Mouse (Mus musculus) heart, adult 2 months (tissue): Measurements from ENCODE around the gene Asf1b. TPM values are rescaled to one million over a fixed set of nuclear protein-coding genes. Genes with fewer than 3 reads are reported as not detected.
A peak's percentile ranks its signal among the peaks of the same experiment; 100 is the strongest.

ENCODE experiments used
- DNase-seq, 2 experiments: peaks; one replicate each; pipeline ENCODE4 v3.0.0; 2021
- H3K27ac ChIP-seq: fragments of 200-600 bp; 2 replicates; pipeline ENCODE4 v1.8.1; 2022
- H3K27me3 ChIP-seq: fragments of 200-500 bp; 2 replicates; pipeline ENCODE4 v1.6.1; 2012; ENCODE audit warnings: mild to moderate bottlenecking, low read length, inconsistent platforms, mixed read lengths; ENCODE audit not compliant: control insufficient read depth, insufficient read depth
- H3K36me3 ChIP-seq: fragments of 200-500 bp; 2 replicates; pipeline ENCODE4 v1.6.1; 2012; ENCODE audit warnings: low read length, inconsistent platforms; ENCODE audit not compliant: control insufficient read depth, insufficient read depth
- H3K4me1 ChIP-seq: fragments of 200-500 bp; 2 replicates; pipeline ENCODE4 v1.6.1; 2011; ENCODE audit warnings: low read length; ENCODE audit not compliant: control insufficient read depth, insufficient read depth
- H3K4me3 ChIP-seq: fragments of 200-600 bp; 2 replicates; pipeline ENCODE4 v1.8.1; 2022
- H3K79me2 ChIP-seq: fragments of 200-500 bp; replicated peaks from 2 replicates; pipeline ENCODE4 v1.6.1; 2012; ENCODE audit warnings: mild to moderate bottlenecking, inconsistent platforms, low read length, moderate library complexity, mixed read lengths; ENCODE audit not compliant: control insufficient read depth, insufficient read depth
- H3K9ac ChIP-seq: fragments of 200-500 bp; 2 replicates; pipeline ENCODE4 v1.6.1; 2012; ENCODE audit warnings: low read depth, mild to moderate bottlenecking, control low read depth, inconsistent platforms, low read length, mixed read lengths
- CTCF ChIP-seq: fragments of 200-600 bp; IDR thresholded peaks from 2 replicates; pipeline ENCODE4 v1.8.1; 2022; ENCODE audit warnings: antibody characterized with exemption, mild to moderate bottlenecking, moderate library complexity
- EP300 ChIP-seq: fragments of 200-500 bp; IDR thresholded peaks from 2 replicates; pipeline ENCODE4 v1.6.1; 2011; ENCODE audit warnings: low read depth, low read length, control low read depth; ENCODE audit not compliant: insufficient read depth
- POLR2A ChIP-seq: fragments of 200-500 bp; IDR thresholded peaks from 2 replicates; pipeline ENCODE4 v1.6.1; 2011; ENCODE audit warnings: mild to moderate bottlenecking, low read depth, low read length, control low read depth; ENCODE audit not compliant: insufficient read depth
- WGBS: fragments of 180-500 bp; shearing (Covaris S2); methylation state at CpG from one replicate; pipeline ENCODE4 v1.1.7; 2018; 5-methylcytosine and 5-hydroxymethylcytosine counted together
- intact Hi-C: fragments of 180-260 bp; cut with DNase I; formaldehyde crosslinking; loops from one replicate; pipeline ENCODE4 v1.15.1; 2025
- microRNA-seq, 2 experiments: library from miRNA; unstranded; fragments of <30 nt; microRNA quantifications; one replicate each; pipeline ENCODE4 v1.2.0; 2021
- polyA plus RNA-seq: library from polyadenylated mRNA; depleted of rRNA; stranded (reverse); fragments of >200 nt; gene quantifications from 2 replicates; pipeline ENCODE4 v1.2.3, GENCODE M21; 2012; rRNA removed
- total RNA-seq, 2 experiments: library from RNA; stranded (reverse); gene quantifications; 2 replicates each; pipeline ENCODE4 v1.2.3; 2021

Asf1b gene
- total and polyA plus RNA-seq, 3 experiments: 1.7 to 2.2 (median 1.8) TPM

- H3K9ac ChIP-seq: peak overlapping the region; percentile 79
- H3K4me3 ChIP-seq: peak overlapping the region; percentile 58
- H3K27me3 ChIP-seq: peaks cover 2% of the 10 kb centered on the region; the same call in 1 of the 2 replicates
- H3K27ac ChIP-seq: no peak overlapping the region; the same call in 1 of the 2 replicates
- intact Hi-C loops: loop anchor here (1.0 to 2.0 kb wide), 3 partner anchors 14 to 346 kb away; partner anchors contain the start of gene Rfx1
- peaks cover 2% of the 10 kb centered on the region for H3K4me1 ChIP-seq
- H3K36me3 ChIP-seq: no peaks in the 10 kb centered on the region
- WGBS: 3% methylated on average over 83 of the region's 83 CpGs
- no peaks in the 10 kb centered on the region for H3K79me2 ChIP-seq
- no peak for TF ChIP-seq POLR2A
- TF ChIP-seq CTCF: no peak; the same call in 1 of the 2 replicates
- no peak for TF ChIP-seq EP300
- peak; percentile 87 to 92 for DNase-seq
These were observed 55.6 kb downstream of the Asf1b start for GRCm38 (mm10) chr8:84010625-84011611.

- H3K79me2 ChIP-seq: no peaks in the 10 kb centered on the region
- peaks cover 2% of the 10 kb centered on the region; the same call in 1 of the 2 replicates for H3K27me3 ChIP-seq
These were observed 56.6 kb downstream of the Asf1b start, which contains the start of gene 2210011C24Rik for GRCm38 (mm10) chr8:84011705-84012498. 2210011C24Rik (minus strand) TSS chr8:84012171.

GRCm38 (mm10) chr8:84012499-84013165 is 57.3 kb downstream of the Asf1b start:
- Histone ChIP-seq H3K27ac (no peak overlapping the region), H3K4me3 (no peak overlapping the region), H3K27me3 (peaks cover 2% of the 10 kb centered on the region; the same call in 1 of the 2 replicates), H3K9ac (peak overlapping the region; percentile 35; the same call in 1 of the 2 replicates), H3K4me1 (peaks cover 2% of the 10 kb centered on the region), H3K36me3 (no peaks in the 10 kb centered on the region), H3K79me2 (no peaks in the 10 kb centered on the region)
- DNase-seq: peak in 1 of 2 experiments; percentile 41
- intact Hi-C loops: no loop called here
- WGBS: 33% methylated on average over 35 of the region's 35 CpGs
- TF ChIP-seq EP300 (no peak), POLR2A (no peak), CTCF (no peak)

More at GRCm38 (mm10) chr8:84011705-84012498, 56.6 kb downstream of the Asf1b start, which contains the start of gene 2210011C24Rik:
- peak in 1 of 2 experiments; percentile 24 for DNase-seq
- 0 out of 2 replicates have a peak, but pooled peaks have one; percentile 18 for TF ChIP-seq CTCF
- no peak for TF ChIP-seq EP300
- whole genome bisulfite sequencing: 2% methylated on average over 45 of the region's 45 CpGs
- peaks cover 2% of the 10 kb centered on the region for H3K4me1 ChIP-seq
- intact Hi-C loops: loop anchor here (2.0 kb wide), 2 partner anchors 13 to 55 kb away; partner anchors contain the start of gene Rfx1
- H3K4me3 ChIP-seq: peak within 1 kb of the TSS; percentile 58
- peak within 1 kb of the TSS; percentile 79 for H3K9ac ChIP-seq
- H3K27ac ChIP-seq: no peak within 1 kb of the TSS; the same call in 1 of the 2 replicates
- H3K36me3 ChIP-seq: no peaks in the 10 kb centered on the region

DNA sequence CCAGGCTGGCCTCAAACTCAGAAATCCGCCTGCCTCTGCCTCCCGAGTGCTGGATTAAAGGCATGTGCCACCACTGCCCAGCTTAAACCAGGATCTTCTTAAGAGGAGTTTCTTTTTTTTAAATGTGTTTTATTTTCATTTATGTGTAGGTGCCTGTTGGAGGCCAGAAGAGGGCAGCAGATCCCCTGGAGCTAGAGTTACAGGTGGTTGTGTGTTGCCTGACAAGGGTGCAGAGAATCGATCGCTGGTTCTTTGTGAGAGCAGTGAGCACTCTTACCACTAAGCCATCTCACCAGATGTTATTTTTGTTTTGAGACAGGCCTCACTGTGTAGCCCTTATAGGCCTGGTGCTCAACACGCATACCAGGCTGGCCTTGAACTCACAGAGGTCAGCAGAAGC is 60.5 kb downstream of the Asf1b start:
- TF ChIP-seq EP300: no peak
- TF ChIP-seq CTCF: no peak
- TF ChIP-seq POLR2A: no peak
- no peaks in the 10 kb centered on the region; the same call in 1 of the 2 replicates for H3K4me1 ChIP-seq
- H3K9ac ChIP-seq: no peak overlapping the region
- intact Hi-C loops: no loop called here
- 93% methylated on average over 5 of the region's 5 CpGs for WGBS
- no peak overlapping the region for H3K4me3 ChIP-seq
- no peak for DNase-seq
- H3K27me3 ChIP-seq: no peaks in the 10 kb centered on the region
- no peaks in the 10 kb centered on the region for H3K36me3 ChIP-seq
- H3K27ac ChIP-seq: no peak overlapping the region
- no peaks in the 10 kb centered on the region for H3K79me2 ChIP-seq

- H3K27ac ChIP-seq: no peak overlapping the region
- peaks cover 4% of the 10 kb centered on the region; the same call in 1 of the 2 replicates for H3K36me3 ChIP-seq
- TF ChIP-seq EP300 (no peak), POLR2A (no peak), CTCF (no peak)
- no peak for DNase-seq
- WGBS: 88% methylated on average over 9 of the region's 9 CpGs
- no peak overlapping the region for H3K9ac ChIP-seq
- intact Hi-C loops: no loop called here
- H3K4me1 ChIP-seq: peaks cover 9% of the 10 kb centered on the region
- H3K27me3 ChIP-seq: no peaks in the 10 kb centered on the region; the same call in 1 of the 2 replicates
- no peak overlapping the region for H3K4me3 ChIP-seq
- H3K79me2 ChIP-seq: no peaks in the 10 kb centered on the region
These were observed 64.4 kb downstream of the Asf1b start for GRCm38 (mm10) chr8:84019738-84020137.

Small RNA genes lying within 50 kb of the gene (microRNA-seq; reads per million reads assigned to microRNA genes)
- 0 reads per million in 2 experiments for gene Gm44330
- gene Gm44450: 0 reads per million in 2 experiments
- gene Mir1199: 6.7 to 7.0 reads per million in 2 experiments
- gene Mir8111: 3.9 to 5.4 reads per million in 2 experiments

Other genes starting within 250 kb of the Asf1b start
- 10 to 100 TPM; 15.7 to 17.7 TPM for gene Ddx39, start 240.3 kb upstream of the Asf1b start, total RNA-seq
- 18.0 and 27.3 TPM in 2 replicates for gene Ddx39, start 240.3 kb upstream of the Asf1b start, polyA plus RNA-seq
- 10 to 100 TPM; 44.6 to 46.4 TPM for gene Adgre5, start 214.2 kb upstream of the Asf1b start, total RNA-seq
- 73.1 and 73.9 TPM in 2 replicates for gene Adgre5, start 214.2 kb upstream of the Asf1b start, polyA plus RNA-seq
- 10 to 100 TPM; 11.3 to 12.9 TPM for gene Adgrl1, start 55.4 kb upstream of the Asf1b start, total RNA-seq
- gene Adgrl1, start 55.4 kb upstream of the Asf1b start, polyA plus RNA-seq: 33.8 and 45.8 TPM in 2 replicates
- 1 to 10 TPM; 1.3 to 1.7 TPM for gene Gm10644, start 302 bp upstream of the Asf1b start, total RNA-seq
- 1.9 and 2.8 TPM in 2 replicates for gene Gm10644, start 302 bp upstream of the Asf1b start, polyA plus RNA-seq
- gene Prkaca, start 17.5 kb downstream of the Asf1b start, total RNA-seq: 100 to 1,000 TPM; 306 to 331 TPM
- gene Prkaca, start 17.5 kb downstream of the Asf1b start, polyA plus RNA-seq: 239 and 333 TPM in 2 replicates
- gene Samd1, start 42.2 kb downstream of the Asf1b start, total RNA-seq: 10 to 100 TPM; 21.6 to 29.9 TPM
- gene Samd1, start 42.2 kb downstream of the Asf1b start, polyA plus RNA-seq: 29.7 and 32.1 TPM in 2 replicates
- gene 1700067K01Rik, start 46.0 kb downstream of the Asf1b start, total RNA-seq: under 1 TPM in 1 of 2 experiments, not detected in 1; 0.26 TPM
- gene 1700067K01Rik, start 46.0 kb downstream of the Asf1b start, polyA plus RNA-seq: 0.16 and 0.50 TPM in 2 replicates
- 1 to 10 TPM; 2.2 to 3.7 TPM for gene 2210011C24Rik, start 56.7 kb downstream of the Asf1b start, total RNA-seq
- 0.64 and 1.2 TPM in 2 replicates for gene 2210011C24Rik, start 56.7 kb downstream of the Asf1b start, polyA plus RNA-seq
- under 1 TPM; 0.20 to 0.26 TPM for gene Palm3, start 66.0 kb downstream of the Asf1b start, total RNA-seq
- 0.21 TPM in 1 of 2 replicates, not detected in the other for gene Palm3, start 66.0 kb downstream of the Asf1b start, polyA plus RNA-seq
- gene Il27ra, start 87.1 kb downstream of the Asf1b start, total RNA-seq: 1 to 10 TPM; 3.2 to 3.7 TPM
- 4.1 and 4.6 TPM in 2 replicates for gene Il27ra, start 87.1 kb downstream of the Asf1b start, polyA plus RNA-seq
- not detected for gene Rln3, start 89.5 kb downstream of the Asf1b start, total RNA-seq
- gene Rln3, start 89.5 kb downstream of the Asf1b start, polyA plus RNA-seq: not detected in 2 replicates
- gene Gm10643, start 109.6 kb downstream of the Asf1b start, total RNA-seq: 1 to 10 TPM; 3.6 to 4.8 TPM
- 1.7 and 2.1 TPM in 2 replicates for gene Gm10643, start 109.6 kb downstream of the Asf1b start, polyA plus RNA-seq
- gene Rfx1, start 111.3 kb downstream of the Asf1b start, total RNA-seq: 1 to 10 TPM; 8.8 to 9.5 TPM
- gene Rfx1, start 111.3 kb downstream of the Asf1b start, polyA plus RNA-seq: 9.5 and 11.0 TPM in 2 replicates
- 1 to 10 TPM; 5.9 to 7.6 TPM for gene Dcaf15, start 149.3 kb downstream of the Asf1b start, total RNA-seq
- gene Dcaf15, start 149.3 kb downstream of the Asf1b start, polyA plus RNA-seq: 17.0 and 18.4 TPM in 2 replicates
- not detected for gene Podnl1, start 170.5 kb downstream of the Asf1b start, total RNA-seq
- gene Podnl1, start 170.5 kb downstream of the Asf1b start, polyA plus RNA-seq: 0.20 and 0.23 TPM in 2 replicates
- gene Cc2d1a, start 192.4 kb downstream of the Asf1b start, total RNA-seq: 10 to 100 TPM; 10.6 to 11.9 TPM
- gene Cc2d1a, start 192.4 kb downstream of the Asf1b start, polyA plus RNA-seq: 10.2 and 11.2 TPM in 2 replicates
- gene 4930432K21Rik, start 192.5 kb downstream of the Asf1b start, total RNA-seq: under 1 TPM; 0.26 to 0.30 TPM
- 0.29 and 0.55 TPM in 2 replicates for gene 4930432K21Rik, start 192.5 kb downstream of the Asf1b start, polyA plus RNA-seq
- gene Nanos3, start 229.7 kb downstream of the Asf1b start, total RNA-seq: 1 to 10 TPM in 1 of 2 experiments, not detected in 1; 1.9 TPM
- gene Nanos3, start 229.7 kb downstream of the Asf1b start, polyA plus RNA-seq: 0.61 TPM in 1 of 2 replicates, not detected in the other